9 mouse cellular contexts compared by ENCODE assay signal in the genomic region with DNA sequence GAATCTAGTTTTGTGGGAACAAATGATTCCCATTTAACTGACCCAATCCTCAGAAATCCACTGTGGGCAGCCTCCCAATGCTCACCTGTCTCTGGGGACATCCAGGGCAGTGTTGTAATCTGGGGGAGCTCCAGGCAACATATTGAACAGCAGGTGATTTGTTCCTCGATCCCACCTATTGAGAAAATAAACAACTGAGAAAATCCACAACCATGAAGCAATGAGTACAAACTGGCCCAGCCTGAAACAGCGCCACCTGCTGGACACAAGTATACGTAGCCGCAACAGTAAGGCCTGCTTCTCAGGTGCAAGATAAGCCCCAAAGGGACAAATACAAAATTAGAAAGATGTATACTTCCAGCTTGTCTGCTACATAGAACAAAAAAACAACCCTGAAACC. TPM values are rescaled to one million over a fixed set of nuclear protein-coding genes. Genes with fewer than 3 reads are reported as not detected.
DNase-seq lines count a peak whose midpoint lies in the region; ATAC-seq and TF ChIP-seq lines count a peak whose summit lies in the region.
"Had no signal": no experiment of that assay in that cellular context is flagged by ENCODE, and none has a peak within 500 bp of the region (broad histone marks: within the 10 kb centered on the region; RNA-seq: fewer than 3 reads in every experiment).

No protein-coding gene starts in this region.

- no peak for ATAC-seq in intestine, postnatal 0 days
- ATAC-seq in intestine, embryonic 16.5 days: no peak
- peak; percentile 78 for ATAC-seq in common myeloid progenitor, adult 5-6 weeks (replicated peaks; ENCODE audit: low read depth, poor library complexity, severe bottlenecking)

- peak; percentile 91 for TF ChIP-seq CTCF in intestine, postnatal 0 days (IDR thresholded peaks at IDR 0.05; ENCODE audit: low read depth)

- no peaks in the 10 kb centered on the region for H3K4me1 ChIP-seq in intestine, postnatal 0 days (replicated peaks; ENCODE audit: control insufficient read depth, insufficient read depth, low read length)
- no peaks in the 10 kb centered on the region for H3K4me1 ChIP-seq in intestine, embryonic 16.5 days (ENCODE audit: control insufficient read depth, insufficient read depth, low read length)

- H3K9ac ChIP-seq in intestine, postnatal 0 days (ENCODE audit: low read depth, low read length): no peak overlapping the region
- no peak overlapping the region for H3K9ac ChIP-seq in intestine, embryonic 16.5 days (ENCODE audit: low read depth, low read length)

- H3K9me3 ChIP-seq in intestine, postnatal 0 days (ENCODE audit: control insufficient read depth): no peaks in the 10 kb centered on the region
- no peaks in the 10 kb centered on the region for H3K9me3 ChIP-seq in intestine, embryonic 16.5 days (ENCODE audit: control insufficient read depth, low read length)
- H3K9me3 ChIP-seq: megakaryocyte, embryonic 14.5 days had no signal

- H3K4me3 ChIP-seq in intestine, postnatal 0 days (ENCODE audit: low read depth, low read length): no peak overlapping the region
- H3K4me3 ChIP-seq in intestine, embryonic 16.5 days (ENCODE audit: low read length): no peak overlapping the region
- H3K4me3 ChIP-seq: megakaryocyte, embryonic 14.5 days had no signal

- peaks cover 44% of the 10 kb centered on the region for H3K36me3 ChIP-seq in intestine, postnatal 0 days (ENCODE audit: control insufficient read depth, insufficient read depth)
- peaks cover 5% of the 10 kb centered on the region; the same call in 1 of the 2 replicates for H3K36me3 ChIP-seq in intestine, embryonic 16.5 days (ENCODE audit: control insufficient read depth, insufficient read depth, low read length)

- WGBS in intestine, postnatal 0 days: 42% methylated on average over 4 of the region's 4 CpGs
- 41% methylated on average over 4 of the region's 4 CpGs for WGBS in intestine, embryonic 16.5 days

- DNase-seq in CD4-positive, CD25-positive, alpha-beta regulatory T cell, adult 2 months (ENCODE audit: low read depth, low spot score): peak; percentile 86
- DNase-seq in T-cell, adult 2 months (ENCODE audit: low spot score): peak; percentile 57
- DNase-seq in kidney, postnatal 14 days: peak; percentile 64
- DNase-seq in naive thymus-derived CD4-positive, alpha-beta T cell, adult 2 months (ENCODE audit: low read depth): peak; percentile 79
- DNase-seq in thymus, postnatal 4 days: peak; percentile 90

- no peaks in the 10 kb centered on the region for H3K27me3 ChIP-seq in intestine, postnatal 0 days (replicated peaks; ENCODE audit: control insufficient read depth, insufficient read depth, low read length)
- no peaks in the 10 kb centered on the region for H3K27me3 ChIP-seq in intestine, embryonic 16.5 days (replicated peaks; ENCODE audit: control insufficient read depth, insufficient read depth, low read length)
- H3K27me3 ChIP-seq: megakaryocyte, embryonic 14.5 days had no signal

- no peak overlapping the region for H3K27ac ChIP-seq in intestine, postnatal 0 days (ENCODE audit: low read depth, low read length)
- H3K27ac ChIP-seq in intestine, embryonic 16.5 days (ENCODE audit: low read length): no peak overlapping the region

- no peak overlapping the region for H3K4me2 ChIP-seq in intestine, postnatal 0 days (replicated peaks; ENCODE audit: low read depth)
- no peak overlapping the region for H3K4me2 ChIP-seq in intestine, embryonic 16.5 days (ENCODE audit: low read depth, low read length)

RNA-seq across cellular contexts. Expression of a gene that starts 10.6 kb away (rescaled TPM):
- polyA plus RNA-seq in intestine, postnatal 0 days (2015; fragmentation: Nextera tagmentation; extraction: Ambion mirVana): 40.8 and 43.1 TPM in 2 replicates
- 81.5 and 87.3 TPM in 2 replicates for polyA plus RNA-seq in intestine, embryonic 16.5 days (2015; fragmentation: Nextera tagmentation; extraction: Ambion mirVana)
- 25.9 and 28.7 TPM in 2 replicates for total RNA-seq in common myeloid progenitor, adult 5-6 weeks (2017)

RNA-seq across cellular contexts. Expression of a gene that starts 37.9 kb away (rescaled TPM):
- polyA plus RNA-seq in intestine, postnatal 0 days (2015; fragmentation: Nextera tagmentation; extraction: Ambion mirVana): 7.6 and 8.4 TPM in 2 replicates
- 5.4 and 6.1 TPM in 2 replicates for polyA plus RNA-seq in intestine, embryonic 16.5 days (2015; fragmentation: Nextera tagmentation; extraction: Ambion mirVana)
- 9.6 and 18.5 TPM in 2 replicates for total RNA-seq in common myeloid progenitor, adult 5-6 weeks (2017)

RNA-seq across cellular contexts. Expression of a gene that starts 57.1 kb away (rescaled TPM):
- not detected in 2 replicates for polyA plus RNA-seq in intestine, postnatal 0 days (2015; fragmentation: Nextera tagmentation; extraction: Ambion mirVana)
- polyA plus RNA-seq in intestine, embryonic 16.5 days (2015; fragmentation: Nextera tagmentation; extraction: Ambion mirVana): not detected in 2 replicates
- not detected in 2 replicates for total RNA-seq in common myeloid progenitor, adult 5-6 weeks (2017)
